Mouse (Mus musculus) kidney, postnatal 0 days (tissue): Measurements from ENCODE around the gene Tnp1. TPM values are rescaled to one million over a fixed set of nuclear protein-coding genes. Genes with fewer than 3 reads are reported as not detected.

Source experiments
- ATAC-seq: fragments of 200-750 bp; cut with Nextera tagmentation; replicated peaks from 2 replicates; pipeline ENCODE4 v1.8.0; 2017; ENCODE audit warnings: low read depth, moderate number of reproducible peaks, moderate TSS enrichment, moderate library complexity; ENCODE audit not compliant: low FRiP score
- DNase-seq: peaks from one replicate; pipeline ENCODE4 v3.0.0-alpha.2; 2016; ENCODE audit warnings: low spot score
- H3K27ac ChIP-seq: fragments of 300-500 bp; sonication (generic); 2 replicates; pipeline ENCODE4 v1.5.1; 2014; ENCODE audit warnings: mild to moderate bottlenecking
- H3K27me3 ChIP-seq: fragments of 300-500 bp; sonication (generic); 2 replicates; pipeline ENCODE4 v1.6.1; 2014; ENCODE audit warnings: low read length, mixed read lengths; ENCODE audit not compliant: insufficient read depth
- H3K36me3 ChIP-seq: fragments of 300-500 bp; sonication (generic); 2 replicates; pipeline ENCODE4 v1.6.1; 2014; ENCODE audit warnings: low read length, mixed read lengths; ENCODE audit not compliant: insufficient read depth
- H3K4me1 ChIP-seq: fragments of 300-500 bp; sonication (generic); replicated peaks from 2 replicates; pipeline ENCODE4 v1.6.1; 2014; ENCODE audit warnings: antibody characterized with exemption, low read length, mixed read lengths; ENCODE audit not compliant: insufficient read depth
- H3K4me2 ChIP-seq: fragments of 300-500 bp; sonication (generic); 2 replicates; pipeline ENCODE4 v1.6.1; 2014; ENCODE audit warnings: mild to moderate bottlenecking, low read length, moderate library complexity, mixed read lengths
- H3K4me3 ChIP-seq: fragments of 300-500 bp; sonication (generic); replicated peaks from 2 replicates; pipeline ENCODE4 v1.5.1; 2014; ENCODE audit warnings: low read depth, low read length
- H3K9ac ChIP-seq: fragments of 300-500 bp; sonication (generic); 2 replicates; pipeline ENCODE4 v1.6.1; 2014; ENCODE audit warnings: low read depth, low read length
- H3K9me3 ChIP-seq: fragments of 300-500 bp; sonication (generic); replicated peaks from 2 replicates; pipeline ENCODE4 v1.6.1; 2016; ENCODE audit warnings: low read length, inconsistent platforms, mixed read lengths
- CTCF ChIP-seq: IDR thresholded peaks from 2 replicates; pipeline ENCODE4 v1.5.1; 2016; ENCODE audit warnings: antibody characterized with exemption, low read depth, mild to moderate bottlenecking, moderate library complexity
- WGBS: fragments of 180-500 bp; shearing (Covaris S2); extraction: QIAGEN DNeasy Blood & Tissue Kit; methylation state at CpG from one replicate; pipeline ENCODE4 v1.1.7; 2014; 5-methylcytosine and 5-hydroxymethylcytosine counted together
- polyA plus RNA-seq: library from polyadenylated mRNA; unstranded; fragments of >200 nt; fragmentation: Nextera tagmentation; extraction: Ambion mirVana; gene quantifications from 2 replicates; pipeline ENCODE4 v1.2.1, GENCODE M21; 2015

Tnp1 gene
- polyA plus RNA-seq, 1 experiment from 2014 or later, result not detected

GRCm38 (mm10) chr1:73026157-73026556 lies 10.4 kb upstream of the Tnp1 start:
- WGBS, result 96% methylated on average over 3 of the region's 3 CpGs
- Histone ChIP-seq H3K4me1 (no peaks in the 10 kb centered on the region), H3K4me3 (no peak overlapping the region), H3K36me3 (no peaks in the 10 kb centered on the region), H3K27me3 (no peaks in the 10 kb centered on the region), H3K27ac (no peak overlapping the region), H3K9me3 (no peaks in the 10 kb centered on the region), H3K4me2 (no peak overlapping the region), H3K9ac (no peak overlapping the region)
- no peak for ATAC-seq
- no peak for DNase-seq
- no peak for TF ChIP-seq CTCF

GRCm38 (mm10) chr1:73006847-73007246 lies 8.9 kb downstream of the Tnp1 start:
- H3K27ac ChIP-seq, result no peak overlapping the region
- no peaks in the 10 kb centered on the region for H3K4me1 ChIP-seq
- H3K4me3 ChIP-seq, result no peak overlapping the region
- no peak for TF ChIP-seq CTCF
- no peak overlapping the region for H3K9ac ChIP-seq
- H3K4me2 ChIP-seq, result no peak overlapping the region
- no peaks in the 10 kb centered on the region for H3K36me3 ChIP-seq
- WGBS, result 100% methylated on average over 1 of the region's 1 CpGs
- DNase-seq (no peak), ATAC-seq (no peak)
- H3K9me3 ChIP-seq, result no peaks in the 10 kb centered on the region
- H3K27me3 ChIP-seq, result no peaks in the 10 kb centered on the region

DNA sequence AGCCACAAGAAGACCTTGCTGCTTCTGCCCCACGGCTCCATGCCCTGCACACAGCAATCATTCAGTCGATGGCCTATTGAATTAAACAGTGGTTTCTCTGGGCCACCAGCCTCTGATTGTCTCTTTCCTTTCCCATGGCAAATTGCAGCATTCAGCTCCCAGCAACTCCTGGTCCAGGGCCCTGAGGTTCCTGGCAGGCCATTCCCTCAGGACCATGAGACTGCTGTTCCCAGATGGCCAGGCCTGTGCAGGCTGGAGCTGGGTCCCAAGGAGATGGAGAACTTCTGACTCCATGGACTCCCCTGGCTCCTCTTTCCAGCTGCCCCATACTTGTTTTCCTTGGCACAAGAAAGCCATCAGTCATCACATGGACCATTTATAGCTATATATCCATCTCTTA lies 10.8 kb downstream of the Tnp1 start:
- H3K4me3 ChIP-seq, result no peak overlapping the region
- no peaks in the 10 kb centered on the region for H3K9me3 ChIP-seq
- no peak for ATAC-seq
- H3K4me1 ChIP-seq, result no peaks in the 10 kb centered on the region
- 95% methylated on average over 2 of the region's 2 CpGs for WGBS
- no peaks in the 10 kb centered on the region for H3K27me3 ChIP-seq
- no peak overlapping the region for H3K27ac ChIP-seq
- H3K9ac ChIP-seq, result no peak overlapping the region
- H3K4me2 ChIP-seq, result no peak overlapping the region
- H3K36me3 ChIP-seq, result no peaks in the 10 kb centered on the region
- TF ChIP-seq CTCF, result no peak
- DNase-seq, result no peak

GRCm38 (mm10) chr1:73002637-73003036 lies 13.1 kb downstream of the Tnp1 start:
- ATAC-seq, result no peak
- no peak overlapping the region for H3K4me3 ChIP-seq

GRCm38 (mm10) chr1:73001961-73002360 lies 13.7 kb downstream of the Tnp1 start:
- H3K4me1 ChIP-seq, result no peaks in the 10 kb centered on the region
- no peak overlapping the region for H3K4me3 ChIP-seq
- no peak overlapping the region for H3K4me2 ChIP-seq
- H3K9ac ChIP-seq, result no peak overlapping the region
- H3K9me3 ChIP-seq, result no peaks in the 10 kb centered on the region
- no peak overlapping the region for H3K27ac ChIP-seq
- no peaks in the 10 kb centered on the region for H3K36me3 ChIP-seq
- ATAC-seq, result no peak
- WGBS, result 75% methylated on average over 5 of the region's 5 CpGs
- H3K27me3 ChIP-seq, result no peaks in the 10 kb centered on the region
- no peak for TF ChIP-seq CTCF
- DNase-seq, result no peak

More at GRCm38 (mm10) chr1:73002637-73003036, 13.1 kb downstream of the Tnp1 start:
- Histone ChIP-seq H3K27me3 (no peaks in the 10 kb centered on the region), H3K9me3 (no peaks in the 10 kb centered on the region), H3K9ac (no peak overlapping the region), H3K4me2 (no peak overlapping the region), H3K4me1 (no peaks in the 10 kb centered on the region), H3K27ac (no peak overlapping the region), H3K36me3 (no peaks in the 10 kb centered on the region)
- no peak for DNase-seq
- 64% methylated on average over 5 of the region's 5 CpGs for WGBS
- TF ChIP-seq CTCF, result no peak

DNA sequence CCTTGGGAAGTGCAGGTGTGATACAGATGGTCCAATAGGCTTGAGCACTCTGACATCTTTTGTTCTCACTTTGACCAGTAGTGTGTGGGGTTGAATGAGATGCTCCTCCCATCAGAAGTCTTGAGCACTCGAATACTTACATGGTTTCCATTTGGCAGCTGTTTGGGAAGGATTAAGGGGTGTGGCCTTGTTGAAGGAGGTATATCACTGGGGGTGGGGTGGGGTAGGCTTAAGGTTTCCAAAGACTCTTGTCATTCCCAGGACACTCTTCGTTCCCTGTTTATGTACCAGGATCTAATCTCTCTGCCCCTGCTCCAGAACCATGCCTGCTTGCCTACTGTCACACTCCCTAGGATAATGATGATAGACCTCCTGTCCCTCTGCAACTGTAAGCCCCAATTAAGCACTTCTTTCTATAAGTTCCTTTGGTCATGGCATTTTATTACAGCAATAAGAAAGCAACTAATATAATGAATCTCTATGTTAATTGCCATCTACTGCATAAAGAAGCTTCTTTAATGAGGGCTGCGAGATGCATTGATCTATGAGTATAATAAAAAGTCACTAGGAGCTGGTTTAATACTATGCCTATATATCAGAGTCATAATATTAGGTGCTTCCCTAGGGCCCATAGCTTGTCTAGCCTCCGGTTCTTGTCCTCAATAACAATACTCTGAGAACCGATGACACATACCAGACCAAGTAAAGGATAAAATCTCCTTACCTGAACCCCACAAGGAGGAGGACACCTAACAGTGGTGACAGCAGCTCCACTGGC lies 20.8 kb downstream of the Tnp1 start:
- 91% methylated on average over 5 of the region's 5 CpGs for WGBS
- no peaks in the 10 kb centered on the region for H3K27me3 ChIP-seq
- H3K36me3 ChIP-seq, result no peaks in the 10 kb centered on the region
- no peaks in the 10 kb centered on the region for H3K9me3 ChIP-seq
- no peak overlapping the region for H3K9ac ChIP-seq
- no peak for TF ChIP-seq CTCF
- H3K4me2 ChIP-seq, result no peak overlapping the region
- ATAC-seq (no peak), DNase-seq (no peak)
- no peak overlapping the region for H3K4me3 ChIP-seq
- H3K27ac ChIP-seq, result no peak overlapping the region
- no peaks in the 10 kb centered on the region for H3K4me1 ChIP-seq
